Mouse (Mus musculus): ENCODE data around the gene Ush1g.

DNA sequence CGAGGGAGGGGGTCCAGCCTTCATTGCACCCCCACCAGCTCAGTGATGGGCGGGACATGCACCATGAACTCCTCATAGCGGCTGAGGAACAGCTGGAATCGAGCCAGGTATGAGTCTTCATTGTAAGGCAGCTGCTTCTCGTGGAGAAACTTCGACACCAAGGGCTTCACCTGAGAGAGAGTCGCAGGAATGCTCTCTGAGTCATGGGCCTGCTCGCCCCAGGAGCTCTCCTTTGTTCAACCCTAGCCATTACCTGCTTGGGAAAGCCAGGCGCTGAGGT is 38.4 kb downstream of the Ush1g start:
- no peak for TF ChIP-seq EP300 (optimal IDR thresholded peaks at IDR 0.05)
- no peak for TF ChIP-seq CTCF (IDR thresholded peaks at IDR 0.05; ENCODE audit: low read depth)

All from stomach, postnatal 0 days (tissue).